16 mouse cellular contexts compared by ENCODE assay signal in the genomic region with DNA sequence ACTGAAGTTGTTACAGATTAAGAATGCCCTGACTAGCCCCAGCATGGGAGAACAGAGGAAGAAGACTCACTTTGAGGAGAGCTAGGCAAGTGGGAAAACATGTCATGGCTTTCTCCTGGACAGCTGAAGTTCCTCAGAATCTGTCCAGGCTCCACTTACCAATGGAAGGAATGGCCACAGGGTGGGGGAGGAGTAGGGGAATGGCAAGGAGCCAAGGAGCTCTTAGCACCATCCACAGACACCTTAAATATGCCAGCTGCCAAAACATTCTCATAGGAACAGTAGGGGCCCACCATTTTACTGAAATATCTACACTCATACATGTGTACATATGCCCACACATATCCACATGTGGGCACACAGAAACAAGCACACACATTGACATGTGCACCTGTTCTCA.
DNase-seq lines count a peak whose midpoint lies in the region; ATAC-seq and TF ChIP-seq lines count a peak whose summit lies in the region.
"Had no signal": no experiment of that assay in that cellular context is flagged by ENCODE, and none has a peak within 500 bp of the region (broad histone marks: within the 10 kb centered on the region; RNA-seq: fewer than 3 reads in every experiment).

No protein-coding gene starts in this region.

- DNase-seq in heart, postnatal 36 days, result no peak
- peak; percentile 58 for DNase-seq in lung, embryonic 14.5 days
- no peak for DNase-seq in lung, adult 18-20 months
- DNase-seq in brain, embryonic 14.5 days (ENCODE audit: low read depth), result peak; percentile 25
- DNase-seq in adrenal gland, postnatal 14 days, result no peak
- DNase-seq: adrenal gland, adult 2 months; B cell, adult 2 months; cerebellum, adult 9-10 months; gastrocnemius, postnatal 14 days; right cerebral cortex, postnatal 25 days had no signal

- no peaks in the 10 kb centered on the region for H3K27me3 ChIP-seq in heart, embryonic 12.5 days (replicated peaks)
- no peaks in the 10 kb centered on the region for H3K27me3 ChIP-seq in lung, embryonic 14.5 days (ENCODE audit: insufficient read depth, low read length)
- no peaks in the 10 kb centered on the region for H3K27me3 ChIP-seq in forebrain, embryonic 15.5 days
- H3K27me3 ChIP-seq: hindbrain, embryonic 12.5 days; lung, embryonic 15.5 days; midbrain, embryonic 12.5 days had no signal

- H3K4me2 ChIP-seq in heart, embryonic 12.5 days, result no peak overlapping the region
- H3K4me2 ChIP-seq in lung, embryonic 14.5 days, result no peak overlapping the region
- H3K4me2 ChIP-seq in forebrain, embryonic 15.5 days (replicated peaks), result no peak overlapping the region
- H3K4me2 ChIP-seq: hindbrain, embryonic 12.5 days; lung, embryonic 15.5 days; midbrain, embryonic 12.5 days had no signal

- no peak for TF ChIP-seq POLR2A in brain, embryonic 14.5 days (IDR thresholded peaks at IDR 0.05; ENCODE audit: borderline replicate concordance, extremely low read depth, insufficient read depth, insufficient read length, poor library complexity, severe bottlenecking)

- peak; percentile 50 for ATAC-seq in heart, embryonic 12.5 days (ENCODE audit: insufficient number of reproducible peaks, low FRiP score)
- ATAC-seq in lung, embryonic 14.5 days (ENCODE audit: insufficient read depth), result peak; percentile 49; the same call in 1 of the 2 replicates
- ATAC-seq in megakaryocyte, adult 5-6 weeks (ENCODE audit: poor library complexity, severe bottlenecking), result peak; percentile 17
- ATAC-seq in forebrain, embryonic 15.5 days (replicated peaks), result no peak

- no peaks in the 10 kb centered on the region for H3K9me3 ChIP-seq in heart, embryonic 12.5 days (replicated peaks)
- no peaks in the 10 kb centered on the region for H3K9me3 ChIP-seq in lung, embryonic 14.5 days (ENCODE audit: low read depth, low read length)
- no peaks in the 10 kb centered on the region for H3K9me3 ChIP-seq in forebrain, embryonic 15.5 days
- H3K9me3 ChIP-seq: hindbrain, embryonic 12.5 days; lung, embryonic 15.5 days; midbrain, embryonic 12.5 days had no signal

- intact Hi-C loops in heart, postnatal 36 days (cut with DNase I), result no loop called here

- H3K4me3 ChIP-seq in heart, embryonic 12.5 days, result no peak overlapping the region
- no peak overlapping the region for H3K4me3 ChIP-seq in lung, embryonic 14.5 days (ENCODE audit: low read depth, low read length)
- H3K4me3 ChIP-seq in forebrain, embryonic 15.5 days, result no peak overlapping the region
- H3K4me3 ChIP-seq: hindbrain, embryonic 12.5 days; lung, embryonic 15.5 days; midbrain, embryonic 12.5 days had no signal

- H3K27ac ChIP-seq in heart, embryonic 12.5 days (ENCODE audit: poor library complexity, severe bottlenecking), result peak overlapping the region; percentile 68; the same call in 1 of the 2 replicates
- no peak overlapping the region for H3K27ac ChIP-seq in lung, embryonic 14.5 days (ENCODE audit: low read depth)
- no peak overlapping the region for H3K27ac ChIP-seq in forebrain, embryonic 15.5 days (replicated peaks)
- H3K27ac ChIP-seq: hindbrain, embryonic 12.5 days; lung, embryonic 15.5 days; midbrain, embryonic 12.5 days had no signal

- no peaks in the 10 kb centered on the region for H3K36me3 ChIP-seq in heart, embryonic 12.5 days
- no peaks in the 10 kb centered on the region for H3K36me3 ChIP-seq in lung, embryonic 14.5 days (ENCODE audit: insufficient read depth)
- H3K36me3 ChIP-seq in forebrain, embryonic 15.5 days, result no peaks in the 10 kb centered on the region
- H3K36me3 ChIP-seq: hindbrain, embryonic 12.5 days; lung, embryonic 15.5 days; midbrain, embryonic 12.5 days had no signal

- TF ChIP-seq CTCF in lung, embryonic 14.5 days (IDR thresholded peaks at IDR 0.05; ENCODE audit: low read depth), result no peak
- TF ChIP-seq CTCF in brain, embryonic 14.5 days (IDR thresholded peaks at IDR 0.05; ENCODE audit: borderline replicate concordance, extremely low read depth, insufficient read depth, insufficient read length), result no peak

- H3K9ac ChIP-seq in heart, embryonic 12.5 days, result no peak overlapping the region
- H3K9ac ChIP-seq in lung, embryonic 14.5 days, result no peak overlapping the region
- H3K9ac ChIP-seq in forebrain, embryonic 15.5 days (replicated peaks), result no peak overlapping the region
- H3K9ac ChIP-seq: hindbrain, embryonic 12.5 days; lung, embryonic 15.5 days; midbrain, embryonic 12.5 days had no signal

- peaks cover 26% of the 10 kb centered on the region for H3K4me1 ChIP-seq in heart, embryonic 12.5 days (replicated peaks)
- H3K4me1 ChIP-seq in lung, embryonic 14.5 days (ENCODE audit: insufficient read depth), result peaks cover 11% of the 10 kb centered on the region
- 0 out of 2 replicates have a peak, but pooled peaks cover 3% of the 10 kb centered on the region for H3K4me1 ChIP-seq in forebrain, embryonic 15.5 days
- H3K4me1 ChIP-seq: hindbrain, embryonic 12.5 days; midbrain, embryonic 12.5 days had no signal

Comparison
In these comparisons a context has a peak if more than half of its experiments do, and no peak if none do; other contexts are left out.
1. DNase-seq: peak in lung, embryonic 14.5 days (single experiment) and brain, embryonic 14.5 days (single experiment); none in heart, postnatal 36 days (0 of 2), lung, adult 18-20 months (0 of 2) and adrenal gland, postnatal 14 days (single experiment).